In the genomic region with DNA sequence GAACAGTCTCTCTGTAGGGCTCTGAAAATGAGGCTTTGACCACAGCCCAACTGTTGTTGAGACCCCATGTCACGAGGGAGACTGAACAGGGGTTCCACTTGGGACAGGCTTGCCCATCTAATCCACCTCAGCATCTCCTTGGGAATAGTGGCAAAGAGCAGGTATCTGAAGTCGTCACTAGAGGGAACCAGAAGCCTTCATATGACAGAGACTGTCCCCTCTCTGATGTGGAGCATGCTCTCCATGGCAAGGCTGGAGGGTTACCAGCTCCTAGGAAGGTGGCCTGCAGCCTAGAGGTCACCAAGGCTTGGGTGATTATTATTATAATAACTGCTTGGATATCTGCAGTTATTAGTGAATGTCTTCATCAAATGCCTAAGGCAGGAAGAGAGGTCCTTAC, we compare ENCODE assay signal across 9 mouse cellular contexts.
DNase-seq lines count a peak whose midpoint lies in the region; ATAC-seq and TF ChIP-seq lines count a peak whose summit lies in the region.
"Had no signal": no experiment of that assay in that cellular context is flagged by ENCODE, and none has a peak within 500 bp of the region (broad histone marks: within the 10 kb centered on the region; RNA-seq: fewer than 3 reads in every experiment).

No protein-coding gene starts in this region.

- H3K27me3 ChIP-seq in forebrain, embryonic 15.5 days: no peaks in the 10 kb centered on the region
- no peaks in the 10 kb centered on the region for H3K27me3 ChIP-seq in kidney, embryonic 16.5 days (ENCODE audit: insufficient read depth, low read length)
- H3K27me3 ChIP-seq in midbrain, embryonic 13.5 days: no peaks in the 10 kb centered on the region

- 23% methylated on average over 2 of the region's 2 CpGs for WGBS in forebrain, embryonic 15.5 days
- 33% methylated on average over 2 of the region's 2 CpGs for WGBS in kidney, embryonic 16.5 days
- 24% methylated on average over 2 of the region's 2 CpGs for WGBS in midbrain, embryonic 13.5 days

- H3K9ac ChIP-seq in forebrain, embryonic 15.5 days (replicated peaks): no peak overlapping the region
- no peak overlapping the region for H3K9ac ChIP-seq in kidney, embryonic 16.5 days (replicated peaks; ENCODE audit: low read length)
- no peak overlapping the region for H3K9ac ChIP-seq in midbrain, embryonic 13.5 days (replicated peaks)

- peak; percentile 24 for DNase-seq in gastrocnemius, postnatal 14 days
- DNase-seq in gastrocnemius, postnatal 10 days: no peak
- peak; percentile 71 for DNase-seq in 3T3-L1 (ENCODE audit: low read depth, low spot score)
- DNase-seq in brain, embryonic 14.5 days (ENCODE audit: low read depth): peak; percentile 85

- H3K27ac ChIP-seq in forebrain, embryonic 15.5 days (replicated peaks): no peak overlapping the region
- H3K27ac ChIP-seq in kidney, embryonic 16.5 days (ENCODE audit: low read length): no peak overlapping the region; the same call in 1 of the 2 replicates
- no peak overlapping the region for H3K27ac ChIP-seq in midbrain, embryonic 13.5 days

- H3K36me3 ChIP-seq in forebrain, embryonic 15.5 days: no peaks in the 10 kb centered on the region
- H3K36me3 ChIP-seq in kidney, embryonic 16.5 days (ENCODE audit: insufficient read depth, low read length): no peaks in the 10 kb centered on the region
- no peaks in the 10 kb centered on the region for H3K36me3 ChIP-seq in midbrain, embryonic 13.5 days

- TF ChIP-seq POLR2A in brain, embryonic 14.5 days (IDR thresholded peaks at IDR 0.05; ENCODE audit: borderline replicate concordance, extremely low read depth, insufficient read depth, insufficient read length, poor library complexity, severe bottlenecking): no peak

- H3K4me2 ChIP-seq in forebrain, embryonic 15.5 days (replicated peaks): no peak overlapping the region
- H3K4me2 ChIP-seq in kidney, embryonic 16.5 days (replicated peaks; ENCODE audit: low read depth, low read length): no peak overlapping the region
- H3K4me2 ChIP-seq in midbrain, embryonic 13.5 days (replicated peaks): no peak overlapping the region

- ATAC-seq in forebrain, embryonic 15.5 days (replicated peaks): peak; percentile 71
- ATAC-seq in kidney, embryonic 16.5 days (ENCODE audit: low FRiP score, low TSS enrichment): peak; percentile 65; the same call in 1 of the 2 replicates
- peak; percentile 46 for ATAC-seq in midbrain, embryonic 13.5 days
- ATAC-seq in erythroblast, adult 5-6 weeks (replicated peaks; ENCODE audit: low FRiP score, poor library complexity, severe bottlenecking): no peak

- H3K4me1 ChIP-seq in forebrain, embryonic 15.5 days: peaks cover 5% of the 10 kb centered on the region
- peaks cover 30% of the 10 kb centered on the region for H3K4me1 ChIP-seq in kidney, embryonic 16.5 days (ENCODE audit: insufficient read depth, low read length)
- peaks cover 33% of the 10 kb centered on the region for H3K4me1 ChIP-seq in midbrain, embryonic 13.5 days (replicated peaks)

- no peak overlapping the region for H3K4me3 ChIP-seq in forebrain, embryonic 15.5 days
- H3K4me3 ChIP-seq in kidney, embryonic 16.5 days (ENCODE audit: low read length): no peak overlapping the region
- H3K4me3 ChIP-seq in midbrain, embryonic 13.5 days (replicated peaks): no peak overlapping the region
- H3K4me3 ChIP-seq: myocyte had no signal

- intact Hi-C loops in gastrocnemius, postnatal 14 days (cut with DNase I; ENCODE audit: low total_unique reads): loop anchor here (5.0 kb wide), 1 partner anchor 181 kb away; the partner anchor contains the start of gene Slco3a1

- peak; percentile 68; the same call in 1 of the 2 replicates for TF ChIP-seq CTCF in brain, embryonic 14.5 days (IDR thresholded peaks at IDR 0.05; ENCODE audit: borderline replicate concordance, extremely low read depth, insufficient read depth, insufficient read length)

- no peaks in the 10 kb centered on the region for H3K9me3 ChIP-seq in forebrain, embryonic 15.5 days
- H3K9me3 ChIP-seq in kidney, embryonic 16.5 days (ENCODE audit: low read length): no peaks in the 10 kb centered on the region
- H3K9me3 ChIP-seq in midbrain, embryonic 13.5 days: no peaks in the 10 kb centered on the region
